Mouse (Mus musculus): ENCODE results near the gene Gm11096.

Gm11096 gene

GRCm38 (mm10) chr17:81441463-81441862, at the start of gene Gm11096:
Gene Gm11096 (plus strand): TSS chr17:81441763.

GRCm38 (mm10) chr17:81393040-81393439, 48.5 kb upstream of the Gm11096 start:
- 85% methylated on average over 4 of the region's 4 CpGs for WGBS

GRCm38 (mm10) chr17:81394124-81394523, 47.4 kb upstream of the Gm11096 start:
- 79% methylated on average over 2 of the region's 2 CpGs for WGBS

DNA sequence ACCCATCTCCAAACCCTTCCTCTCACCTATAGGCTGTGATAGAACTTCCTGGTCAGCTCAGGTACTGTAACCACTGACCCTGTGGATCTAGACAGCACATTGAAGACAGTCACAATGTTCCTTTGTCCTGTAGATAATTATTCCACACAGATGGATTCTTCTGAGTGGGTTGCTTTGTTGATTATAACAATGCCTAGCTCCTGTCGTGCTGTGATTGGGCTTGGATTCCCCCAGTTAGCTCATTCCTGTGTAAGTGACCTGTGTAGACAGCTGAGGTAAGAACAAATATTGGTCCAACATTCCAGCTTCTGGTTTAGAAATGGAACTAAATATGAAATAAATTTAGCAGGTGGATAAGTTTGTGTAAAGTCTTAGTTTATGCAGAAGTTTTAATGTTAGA, 44.1 kb upstream of the Gm11096 start:
- WGBS = 55% methylated on average over 1 of the region's 1 CpGs

DNA sequence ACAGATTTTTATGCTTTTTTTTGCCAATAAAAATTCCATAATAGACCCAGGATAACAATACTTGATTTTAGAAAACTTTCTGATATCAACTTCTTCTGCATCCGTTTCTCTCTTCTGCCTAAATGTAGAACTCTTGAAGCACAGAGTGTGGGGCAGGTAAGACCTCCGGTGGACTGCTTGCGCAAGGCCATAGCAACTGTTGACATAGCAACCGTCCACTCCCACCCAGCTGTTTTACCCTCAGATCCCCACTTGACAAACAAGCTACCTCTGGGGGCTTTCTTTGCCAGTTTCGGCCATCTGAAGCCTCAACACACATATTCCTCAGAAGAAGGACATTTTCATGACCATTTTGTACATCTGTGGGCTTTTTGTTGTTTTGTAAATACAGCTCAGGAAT, 41.2 kb upstream of the Gm11096 start:
- 78% methylated on average over 5 of the region's 5 CpGs for WGBS

- 26% methylated on average over 2 of the region's 2 CpGs for WGBS
These were observed 38.9 kb upstream of the Gm11096 start for GRCm38 (mm10) chr17:81402636-81403035.

- 71% methylated on average over 4 of the region's 4 CpGs for WGBS
These were observed 38.4 kb upstream of the Gm11096 start for GRCm38 (mm10) chr17:81403121-81403520.

GRCm38 (mm10) chr17:81404225-81404624, 37.3 kb upstream of the Gm11096 start:
- WGBS = 50% methylated on average over 4 of the region's 4 CpGs

DNA sequence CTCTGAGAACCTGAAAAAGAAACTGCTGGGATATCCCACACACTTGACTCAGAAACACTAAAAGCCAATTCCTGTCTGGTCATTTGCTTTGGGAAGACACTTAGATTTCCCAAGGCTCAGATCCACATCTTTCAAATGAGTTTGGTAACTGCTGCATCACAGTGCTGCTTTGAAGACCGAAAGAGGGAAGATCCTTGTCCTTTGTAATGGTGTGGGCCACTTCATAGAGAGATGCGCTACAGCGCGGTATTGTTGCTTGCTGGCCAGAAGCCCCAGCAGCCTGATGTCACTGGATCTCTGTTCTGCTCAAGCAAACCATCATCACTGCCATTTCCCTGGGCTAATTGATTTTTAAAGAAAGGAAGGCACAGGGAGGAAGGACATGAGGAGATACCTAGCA, 28.8 kb upstream of the Gm11096 start:
- 82% methylated on average over 4 of the region's 4 CpGs for WGBS

GRCm38 (mm10) chr17:81416361-81417114, 25.0 kb upstream of the Gm11096 start:
- 87% methylated on average over 6 of the region's 6 CpGs for WGBS

- WGBS = 51% methylated on average over 10 of the region's 10 CpGs
These were observed 21.6 kb upstream of the Gm11096 start for GRCm38 (mm10) chr17:81419802-81420459.

GRCm38 (mm10) chr17:81424256-81424912, 17.2 kb upstream of the Gm11096 start:
- WGBS = 65% methylated on average over 10 of the region's 10 CpGs

GRCm38 (mm10) chr17:81427245-81427644, 14.3 kb upstream of the Gm11096 start:
- 49% methylated on average over 7 of the region's 7 CpGs for WGBS

GRCm38 (mm10) chr17:81432733-81433132, 8.8 kb upstream of the Gm11096 start:
- WGBS = 68% methylated on average over 2 of the region's 2 CpGs

- WGBS = 64% methylated on average over 5 of the region's 5 CpGs
These were observed 8.4 kb upstream of the Gm11096 start for GRCm38 (mm10) chr17:81433148-81433547.

GRCm38 (mm10) chr17:81455269-81455668, 13.7 kb downstream of the Gm11096 start:
- 48% methylated on average over 3 of the region's 3 CpGs for WGBS

- WGBS = 71% methylated on average over 7 of the region's 7 CpGs
These were observed 14.4 kb downstream of the Gm11096 start for GRCm38 (mm10) chr17:81455977-81456376.

- WGBS = 84% methylated on average over 3 of the region's 3 CpGs
These were observed 17.8 kb downstream of the Gm11096 start for GRCm38 (mm10) chr17:81459379-81459778.

DNA sequence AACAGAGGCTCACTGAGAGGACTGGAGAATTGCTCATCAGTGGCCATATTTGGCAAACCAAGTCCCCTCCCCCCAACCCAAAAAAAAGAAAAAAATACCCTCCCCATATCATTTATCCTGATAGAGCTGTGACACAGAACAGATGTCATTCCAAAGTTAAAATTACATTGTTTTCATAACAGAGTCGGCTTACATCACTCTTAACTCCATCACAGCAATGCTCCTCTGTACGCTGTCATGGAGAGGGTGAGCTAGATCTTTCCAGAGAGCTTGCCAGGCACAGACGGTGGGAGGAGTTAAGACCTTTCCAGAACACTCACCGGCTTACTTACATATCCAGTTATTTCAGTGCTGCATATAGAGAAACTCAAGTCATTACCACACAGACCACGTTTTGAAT, 27.4 kb downstream of the Gm11096 start:
- WGBS = 47% methylated on average over 5 of the region's 5 CpGs

DNA sequence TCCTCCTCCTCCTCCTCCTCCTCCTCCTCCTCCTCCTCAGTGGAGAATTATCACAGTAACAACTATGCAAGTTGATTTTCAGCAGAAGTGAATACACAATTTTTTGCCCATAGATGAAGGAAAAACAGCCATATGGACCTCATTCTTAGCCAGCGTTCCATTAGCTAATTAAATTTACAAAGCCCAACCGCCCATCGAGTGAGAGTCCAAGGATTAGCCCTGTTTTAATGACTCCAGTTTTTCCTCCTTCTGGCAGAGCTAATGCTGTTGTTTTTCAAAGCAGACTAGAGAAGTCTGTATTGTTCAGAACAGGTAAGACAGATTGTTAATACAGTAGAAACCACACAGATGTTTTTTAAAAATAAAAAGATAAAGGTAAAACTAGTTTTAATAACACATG, 31.8 kb downstream of the Gm11096 start:
- WGBS = 65% methylated on average over 3 of the region's 3 CpGs

- WGBS = 80% methylated on average over 1 of the region's 1 CpGs
These were observed 35.9 kb downstream of the Gm11096 start for GRCm38 (mm10) chr17:81477420-81477819.

DNA sequence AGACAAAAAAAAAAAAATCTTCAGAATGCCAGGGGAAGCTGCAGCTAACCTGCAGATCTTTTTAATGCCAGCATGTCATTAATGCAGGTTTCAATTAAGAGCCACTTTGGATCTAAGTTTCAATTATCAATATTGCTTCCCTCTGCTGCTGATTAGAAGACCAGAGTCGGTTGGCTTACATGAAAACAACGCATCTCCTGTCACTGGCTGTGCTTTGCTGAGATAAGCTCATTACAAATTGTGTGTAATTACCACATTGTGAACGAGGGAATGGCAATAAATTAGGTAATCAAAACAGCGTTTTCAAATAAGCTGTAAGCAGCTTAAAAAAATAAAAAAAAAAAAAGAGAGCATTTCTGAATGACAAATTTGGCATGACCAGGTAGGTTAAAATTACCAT, 38.2 kb downstream of the Gm11096 start:
- 71% methylated on average over 4 of the region's 4 CpGs for WGBS
